Mouse (Mus musculus) kidney, postnatal 0 days (tissue): ENCODE results near the gene Ptpn3. TPM values are rescaled to one million over a fixed set of nuclear protein-coding genes. Genes with fewer than 3 reads are reported as not detected.

Experiments
- ATAC-seq: fragments of 200-750 bp; cut with Nextera tagmentation; replicated peaks from 2 replicates; pipeline ENCODE4 v1.8.0; 2017; ENCODE audit warnings: low read depth, moderate number of reproducible peaks, moderate TSS enrichment, moderate library complexity; ENCODE audit not compliant: low FRiP score
- DNase-seq: peaks from one replicate; pipeline ENCODE4 v3.0.0-alpha.2; 2016; ENCODE audit warnings: low spot score
- H3K27ac ChIP-seq: fragments of 300-500 bp; sonication (generic); 2 replicates; pipeline ENCODE4 v1.5.1; 2014; ENCODE audit warnings: mild to moderate bottlenecking
- H3K27me3 ChIP-seq: fragments of 300-500 bp; sonication (generic); 2 replicates; pipeline ENCODE4 v1.6.1; 2014; ENCODE audit warnings: low read length, mixed read lengths; ENCODE audit not compliant: insufficient read depth
- H3K36me3 ChIP-seq: fragments of 300-500 bp; sonication (generic); 2 replicates; pipeline ENCODE4 v1.6.1; 2014; ENCODE audit warnings: low read length, mixed read lengths; ENCODE audit not compliant: insufficient read depth
- H3K4me1 ChIP-seq: fragments of 300-500 bp; sonication (generic); replicated peaks from 2 replicates; pipeline ENCODE4 v1.6.1; 2014; ENCODE audit warnings: antibody characterized with exemption, low read length, mixed read lengths; ENCODE audit not compliant: insufficient read depth
- H3K4me2 ChIP-seq: fragments of 300-500 bp; sonication (generic); 2 replicates; pipeline ENCODE4 v1.6.1; 2014; ENCODE audit warnings: mild to moderate bottlenecking, low read length, moderate library complexity, mixed read lengths
- H3K4me3 ChIP-seq: fragments of 300-500 bp; sonication (generic); replicated peaks from 2 replicates; pipeline ENCODE4 v1.5.1; 2014; ENCODE audit warnings: low read depth, low read length
- H3K9ac ChIP-seq: fragments of 300-500 bp; sonication (generic); 2 replicates; pipeline ENCODE4 v1.6.1; 2014; ENCODE audit warnings: low read depth, low read length
- H3K9me3 ChIP-seq: fragments of 300-500 bp; sonication (generic); replicated peaks from 2 replicates; pipeline ENCODE4 v1.6.1; 2016; ENCODE audit warnings: low read length, inconsistent platforms, mixed read lengths
- CTCF ChIP-seq: IDR thresholded peaks from 2 replicates; pipeline ENCODE4 v1.5.1; 2016; ENCODE audit warnings: antibody characterized with exemption, low read depth, mild to moderate bottlenecking, moderate library complexity
- WGBS: fragments of 180-500 bp; shearing (Covaris S2); extraction: QIAGEN DNeasy Blood & Tissue Kit; methylation state at CpG from one replicate; pipeline ENCODE4 v1.1.7; 2014; 5-methylcytosine and 5-hydroxymethylcytosine counted together
- polyA plus RNA-seq: library from polyadenylated mRNA; unstranded; fragments of >200 nt; fragmentation: Nextera tagmentation; extraction: Ambion mirVana; gene quantifications from 2 replicates; pipeline ENCODE4 v1.2.1, GENCODE M21; 2015

Gene Ptpn3
- polyA plus RNA-seq, 1 experiment from 2014 or later = 7.7 TPM

DNA sequence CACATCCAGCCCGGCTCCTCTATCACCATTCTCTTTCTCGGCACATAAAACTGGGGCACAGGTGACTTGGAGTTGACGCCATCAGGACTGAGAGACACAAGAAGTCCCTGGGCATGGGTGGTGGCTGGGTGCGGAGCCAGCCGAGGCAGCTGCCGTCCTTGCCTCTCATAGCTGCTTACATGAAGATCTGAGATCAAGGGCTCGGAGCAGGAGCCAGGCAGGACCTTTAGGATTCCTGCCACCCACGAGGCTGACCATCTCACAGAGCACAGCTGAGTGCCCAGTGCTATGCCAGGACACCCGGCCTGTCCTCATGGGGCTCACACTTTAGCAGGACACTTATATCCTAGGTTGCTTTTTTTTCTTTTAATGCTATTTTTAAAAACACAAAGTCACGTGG lies 32.3 kb downstream of the Ptpn3 start:
- ATAC-seq (no peak), DNase-seq (no peak)
- Histone ChIP-seq H3K9ac (no peak overlapping the region), H3K27me3 (no peaks in the 10 kb centered on the region), H3K4me2 (no peak overlapping the region), H3K4me3 (no peak overlapping the region), H3K9me3 (no peaks in the 10 kb centered on the region), H3K36me3 (no peaks in the 10 kb centered on the region), H3K4me1 (no peaks in the 10 kb centered on the region), H3K27ac (no peak overlapping the region)
- 83% methylated on average over 10 of the region's 10 CpGs for WGBS
- TF ChIP-seq CTCF = no peak

DNA sequence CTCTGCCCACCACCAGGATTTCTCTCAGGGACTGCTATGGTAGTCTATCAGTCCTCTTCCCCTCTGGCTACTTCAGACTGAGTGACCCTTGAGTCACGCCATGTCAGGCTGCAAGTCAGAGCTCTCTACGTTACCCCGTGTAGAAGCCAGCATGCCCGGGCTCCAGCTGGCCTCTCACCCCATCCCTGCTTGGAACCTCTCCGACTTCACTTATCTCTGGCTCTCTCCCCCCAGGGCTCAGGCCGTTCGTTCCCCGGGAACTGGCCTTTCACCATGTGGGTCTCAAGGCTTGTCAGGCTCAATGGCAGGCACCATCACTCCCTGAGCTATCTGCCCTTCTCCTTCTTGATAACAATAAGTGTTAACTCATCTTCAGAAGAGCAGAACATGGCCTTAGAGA lies 33.3 kb downstream of the Ptpn3 start:
- Histone ChIP-seq H3K27me3 (no peaks in the 10 kb centered on the region), H3K4me2 (no peak overlapping the region), H3K9me3 (no peaks in the 10 kb centered on the region), H3K27ac (no peak overlapping the region), H3K4me3 (no peak overlapping the region), H3K36me3 (no peaks in the 10 kb centered on the region), H3K9ac (no peak overlapping the region), H3K4me1 (no peaks in the 10 kb centered on the region)
- WGBS = 90% methylated on average over 8 of the region's 8 CpGs
- no peak for TF ChIP-seq CTCF
- DNase-seq (no peak), ATAC-seq (no peak)

DNA sequence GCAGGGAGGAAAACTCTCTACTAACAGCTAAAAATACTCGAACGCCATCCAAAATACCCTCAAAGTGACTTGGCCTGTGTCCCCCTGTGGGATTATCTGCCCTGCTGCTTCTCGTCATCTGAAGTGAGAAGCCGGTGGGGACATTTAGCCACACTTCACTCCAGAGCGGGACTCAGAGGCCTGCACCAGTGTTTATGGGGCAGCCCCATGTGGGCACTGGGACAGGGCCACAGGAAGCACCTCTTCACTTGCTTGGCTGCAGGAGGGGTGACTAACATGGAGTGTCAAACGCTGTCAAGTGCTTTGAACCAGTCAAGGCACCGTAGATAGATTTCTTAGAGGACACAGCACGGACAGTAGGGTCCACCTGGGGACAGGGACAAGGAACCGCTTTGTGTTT lies 35.2 kb downstream of the Ptpn3 start:
- Histone ChIP-seq H3K4me3 (no peak overlapping the region), H3K36me3 (no peaks in the 10 kb centered on the region), H3K27me3 (no peaks in the 10 kb centered on the region), H3K9ac (no peak overlapping the region), H3K9me3 (no peaks in the 10 kb centered on the region), H3K27ac (no peak overlapping the region), H3K4me2 (no peak overlapping the region), H3K4me1 (no peaks in the 10 kb centered on the region)
- TF ChIP-seq CTCF = no peak
- WGBS = 78% methylated on average over 9 of the region's 9 CpGs
- ATAC-seq (no peak), DNase-seq (no peak)

DNA sequence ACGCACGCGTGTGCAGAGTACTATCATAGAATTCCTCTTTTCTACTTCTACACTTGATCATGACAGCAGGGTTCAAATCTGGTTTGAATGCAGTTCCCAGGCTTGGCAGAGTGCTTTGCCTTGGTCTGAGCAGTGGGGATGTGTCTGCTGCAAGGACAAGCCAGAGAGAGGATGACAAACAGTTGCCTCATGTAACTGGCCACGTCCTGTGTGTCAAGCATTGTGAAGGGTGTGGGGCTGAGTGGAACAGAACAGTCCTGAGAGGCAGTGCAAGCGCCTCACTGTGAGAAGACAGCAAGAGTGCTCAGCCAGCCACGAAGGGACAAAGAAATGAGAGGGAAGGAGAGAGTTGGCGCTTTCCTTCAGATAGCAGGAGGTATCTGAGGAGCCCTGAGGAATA lies 37.9 kb downstream of the Ptpn3 start:
- ATAC-seq (no peak), DNase-seq (no peak)
- Histone ChIP-seq H3K27ac (no peak overlapping the region), H3K36me3 (no peaks in the 10 kb centered on the region), H3K4me1 (no peaks in the 10 kb centered on the region), H3K27me3 (no peaks in the 10 kb centered on the region), H3K4me3 (no peak overlapping the region), H3K4me2 (no peak overlapping the region), H3K9me3 (no peaks in the 10 kb centered on the region), H3K9ac (no peak overlapping the region)
- TF ChIP-seq CTCF = no peak
- 80% methylated on average over 7 of the region's 7 CpGs for WGBS

DNA sequence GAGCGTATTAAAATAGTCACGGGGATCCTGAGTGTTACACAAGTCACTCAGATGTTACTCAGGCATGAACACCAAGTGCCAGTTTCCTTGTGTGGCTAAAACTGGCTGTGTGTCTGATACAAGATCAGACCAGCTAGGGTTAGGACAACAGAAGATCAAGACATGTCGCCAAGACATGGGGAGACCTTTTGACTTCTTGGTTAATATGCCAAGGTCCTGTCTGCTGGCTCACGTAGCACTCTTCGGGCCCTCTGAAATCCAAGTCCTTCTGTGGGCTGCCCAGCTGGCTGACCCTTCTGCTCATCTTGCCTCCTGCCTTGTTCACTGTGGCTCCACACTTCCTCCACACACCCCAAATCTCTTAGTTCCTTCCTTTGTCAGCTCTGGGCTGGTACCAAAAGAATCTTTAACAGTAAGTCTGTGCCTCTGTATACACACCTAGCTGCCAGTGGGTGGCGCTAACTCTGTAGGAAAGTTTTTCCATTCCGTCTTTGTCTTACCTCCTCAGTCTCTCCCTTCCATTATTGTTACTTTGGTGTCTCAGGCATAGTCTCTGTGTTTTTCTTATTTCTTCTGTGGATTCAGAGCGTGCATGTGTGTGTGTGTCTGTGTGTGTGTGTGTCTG lies 38.5 kb downstream of the Ptpn3 start:
- 59% methylated on average over 8 of the region's 8 CpGs for WGBS
- DNase-seq (peak; percentile 76), ATAC-seq (no peak)
- no peaks in the 10 kb centered on the region for H3K9me3 ChIP-seq
- H3K9ac ChIP-seq = no peak overlapping the region
- H3K27ac ChIP-seq = no peak overlapping the region
- H3K4me2 ChIP-seq = no peak overlapping the region
- no peaks in the 10 kb centered on the region for H3K36me3 ChIP-seq
- TF ChIP-seq CTCF = peak; percentile 71
- H3K4me3 ChIP-seq = no peak overlapping the region
- no peaks in the 10 kb centered on the region for H3K27me3 ChIP-seq
- no peaks in the 10 kb centered on the region for H3K4me1 ChIP-seq

DNA sequence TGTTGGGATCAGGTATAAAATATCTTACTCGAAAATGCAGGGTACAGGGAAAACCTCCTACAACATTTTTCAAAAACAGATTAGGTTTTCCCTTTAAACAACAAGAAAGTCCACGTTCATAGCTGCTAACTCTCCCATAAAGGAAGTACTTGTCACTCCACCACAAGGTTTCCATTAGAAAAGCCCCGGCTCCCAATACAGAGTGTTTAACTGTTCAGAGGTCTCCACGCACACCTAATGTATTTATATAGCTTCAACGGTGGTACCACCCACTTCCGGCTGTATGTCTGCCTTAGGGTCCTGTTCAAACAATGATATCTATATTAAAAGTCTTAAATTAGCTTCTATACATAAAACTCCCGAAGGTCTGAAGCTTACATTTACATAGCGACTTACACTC lies 39.2 kb downstream of the Ptpn3 start:
- TF ChIP-seq CTCF = no peak
- no peak overlapping the region for H3K9ac ChIP-seq
- ATAC-seq (no peak), DNase-seq (no peak)
- no peak overlapping the region for H3K4me3 ChIP-seq
- WGBS = 55% methylated on average over 8 of the region's 8 CpGs
- H3K27me3 ChIP-seq = no peaks in the 10 kb centered on the region
- no peak overlapping the region for H3K4me2 ChIP-seq
- H3K36me3 ChIP-seq = no peaks in the 10 kb centered on the region
- no peaks in the 10 kb centered on the region for H3K4me1 ChIP-seq
- H3K9me3 ChIP-seq = no peaks in the 10 kb centered on the region
- H3K27ac ChIP-seq = 0 out of 2 replicates have a peak overlapping the region, but pooled peaks have one; percentile 25

DNA sequence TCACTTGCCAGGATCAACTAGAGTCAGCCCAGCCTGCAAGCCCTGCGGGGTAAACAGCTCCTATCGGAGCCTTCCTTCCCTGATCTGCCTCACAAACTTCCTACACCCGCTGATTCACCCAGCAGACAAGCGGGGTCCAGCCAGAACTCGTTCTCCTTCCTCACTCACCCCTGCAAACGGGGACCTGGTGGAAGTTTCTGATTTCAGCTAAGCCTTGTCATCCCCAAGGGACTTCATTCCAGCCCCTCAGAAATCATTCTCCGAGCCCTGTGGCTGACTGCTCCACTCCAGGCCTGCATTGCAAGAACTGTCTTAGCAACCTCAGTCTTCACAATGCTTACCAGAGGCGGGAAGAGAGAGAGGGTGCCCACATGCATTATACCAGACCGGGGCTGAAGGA lies 39.8 kb downstream of the Ptpn3 start:
- Histone ChIP-seq H3K27me3 (no peaks in the 10 kb centered on the region), H3K4me3 (no peak overlapping the region), H3K9me3 (no peaks in the 10 kb centered on the region), H3K36me3 (no peaks in the 10 kb centered on the region), H3K4me1 (no peaks in the 10 kb centered on the region), H3K4me2 (no peak overlapping the region), H3K9ac (no peak overlapping the region), H3K27ac (peak overlapping the region; percentile 25; the same call in 1 of the 2 replicates)
- DNase-seq (peak; percentile 56), ATAC-seq (no peak)
- TF ChIP-seq CTCF = no peak
- WGBS = 24% methylated on average over 9 of the region's 9 CpGs
